Mouse (Mus musculus) lung, embryonic 14.5 days (tissue): ENCODE measurements around the gene Synj2. TPM values are rescaled to one million over a fixed set of nuclear protein-coding genes. Genes with fewer than 3 reads are reported as not detected.

ENCODE experiments used
- ATAC-seq: fragments of 200-750 bp; cut with Nextera tagmentation; 2 replicates; pipeline ENCODE4 v1.8.0; 2017; ENCODE audit warnings: mild to moderate bottlenecking, moderate TSS enrichment, moderate library complexity; ENCODE audit not compliant: insufficient read depth
- DNase-seq: peaks from one replicate; pipeline ENCODE4 v3.0.0-alpha.2; 2015
- H3K27ac ChIP-seq: fragments of 300-500 bp; sonication (generic); 2 replicates; pipeline ENCODE4 v1.5.1; 2014; ENCODE audit warnings: low read depth, mild to moderate bottlenecking, moderate library complexity
- H3K27me3 ChIP-seq: fragments of 300-500 bp; sonication (generic); 2 replicates; pipeline ENCODE4 v1.6.1; 2014; ENCODE audit warnings: low read length, control low read depth; ENCODE audit not compliant: insufficient read depth
- H3K36me3 ChIP-seq: fragments of 300-500 bp; sonication (generic); 2 replicates; pipeline ENCODE4 v1.6.1; 2014; ENCODE audit warnings: control low read depth; ENCODE audit not compliant: insufficient read depth
- H3K4me1 ChIP-seq: fragments of 300-500 bp; sonication (generic); 2 replicates; pipeline ENCODE4 v1.6.1; 2014; ENCODE audit warnings: antibody characterized with exemption, control low read depth; ENCODE audit not compliant: insufficient read depth
- H3K4me2 ChIP-seq: fragments of 300-500 bp; sonication (generic); 2 replicates; pipeline ENCODE4 v1.6.1; 2014; ENCODE audit warnings: mild to moderate bottlenecking
- H3K4me3 ChIP-seq: fragments of 300-500 bp; sonication (generic); 2 replicates; pipeline ENCODE4 v1.5.1; 2014; ENCODE audit warnings: low read depth, low read length
- H3K9ac ChIP-seq: fragments of 300-500 bp; sonication (generic); 2 replicates; pipeline ENCODE4 v1.6.1; 2014
- H3K9me3 ChIP-seq: fragments of 300-500 bp; sonication (generic); 2 replicates; pipeline ENCODE4 v1.6.1; 2016; ENCODE audit warnings: low read depth, low read length, control low read depth
- CTCF ChIP-seq: IDR thresholded peaks from 2 replicates; pipeline ENCODE4 v1.5.1; 2016; ENCODE audit warnings: antibody characterized with exemption, low read depth
- WGBS: fragments of 180-500 bp; shearing (Covaris S2); extraction: QIAGEN DNeasy Blood & Tissue Kit; methylation state at CpG from one replicate; pipeline ENCODE4 v1.1.7; 2014; 5-methylcytosine and 5-hydroxymethylcytosine counted together
- polyA plus RNA-seq: library from polyadenylated mRNA; unstranded; fragments of >200 nt; fragmentation: Nextera tagmentation; extraction: Ambion mirVana; gene quantifications from 2 replicates; pipeline ENCODE4 v1.2.1, GENCODE M21; 2014

Synj2 gene
- polyA plus RNA-seq, 1 experiment from 2014 or later = 3.6 TPM

DNA sequence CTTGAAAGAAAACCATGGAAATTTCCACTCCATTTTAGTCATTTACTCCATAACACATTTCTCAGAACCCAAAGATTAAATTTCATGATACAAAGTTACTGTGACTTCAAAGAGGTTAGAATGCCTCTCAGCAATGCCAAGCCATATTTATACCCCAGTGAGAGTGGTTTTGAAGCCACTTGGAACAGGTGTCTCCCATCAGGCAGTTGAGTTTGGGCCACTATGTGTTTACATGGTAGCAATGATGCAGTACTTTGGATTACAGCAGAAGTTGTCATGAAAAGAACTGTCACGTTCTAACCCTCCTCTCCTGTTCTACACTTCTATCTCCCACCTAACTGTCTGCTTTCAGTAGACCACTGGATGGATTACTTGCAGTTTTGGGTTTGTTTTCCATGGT is 2.0 kb downstream of the Synj2 start:
- H3K4me3 ChIP-seq = no peak overlapping the region
- peak overlapping the region; percentile 82 for H3K4me2 ChIP-seq
- no peaks in the 10 kb centered on the region for H3K36me3 ChIP-seq
- H3K27ac ChIP-seq = no peak overlapping the region
- 0 out of 2 replicates have a peak, but pooled peaks cover 3% of the 10 kb centered on the region for H3K27me3 ChIP-seq
- no peaks in the 10 kb centered on the region for H3K9me3 ChIP-seq
- 38% methylated on average over 1 of the region's 1 CpGs for WGBS
- no peak overlapping the region for H3K9ac ChIP-seq
- H3K4me1 ChIP-seq = 0 out of 2 replicates have a peak, but pooled peaks cover 5% of the 10 kb centered on the region
- DNase-seq = no peak
- TF ChIP-seq CTCF = no peak
- ATAC-seq = no peak

GRCm38 (mm10) chr17:5947039-5947438 is 6.0 kb downstream of the Synj2 start:
- no peak overlapping the region for H3K4me3 ChIP-seq
- 0 out of 2 replicates have a peak, but pooled peaks cover 5% of the 10 kb centered on the region for H3K4me1 ChIP-seq
- no peak for DNase-seq
- no peak overlapping the region for H3K27ac ChIP-seq
- no peak overlapping the region for H3K4me2 ChIP-seq
- TF ChIP-seq CTCF = no peak
- no peaks in the 10 kb centered on the region for H3K9me3 ChIP-seq
- no peaks in the 10 kb centered on the region for H3K27me3 ChIP-seq
- WGBS = 56% methylated on average over 3 of the region's 3 CpGs
- no peak for ATAC-seq
- H3K36me3 ChIP-seq = no peaks in the 10 kb centered on the region
- no peak overlapping the region for H3K9ac ChIP-seq

- Histone ChIP-seq H3K4me3 (no peak overlapping the region), H3K36me3 (no peaks in the 10 kb centered on the region), H3K9me3 (no peaks in the 10 kb centered on the region), H3K4me2 (no peak overlapping the region), H3K27ac (no peak overlapping the region), H3K9ac (no peak overlapping the region), H3K27me3 (no peaks in the 10 kb centered on the region), H3K4me1 (no peaks in the 10 kb centered on the region)
- WGBS = 68% methylated on average over 4 of the region's 4 CpGs
- DNase-seq (no peak), ATAC-seq (no peak)
- no peak for TF ChIP-seq CTCF
Measured at GRCm38 (mm10) chr17:5952455-5952854, 11.4 kb downstream of the Synj2 start.

- H3K9ac ChIP-seq = no peak overlapping the region
- H3K4me3 ChIP-seq = no peak overlapping the region
- no peaks in the 10 kb centered on the region for H3K27me3 ChIP-seq
- no peaks in the 10 kb centered on the region for H3K36me3 ChIP-seq
- H3K4me1 ChIP-seq = peaks cover 16% of the 10 kb centered on the region
- 92% methylated on average over 2 of the region's 2 CpGs for WGBS
- no peak for DNase-seq
- no peak for TF ChIP-seq CTCF
- H3K9me3 ChIP-seq = no peaks in the 10 kb centered on the region
- ATAC-seq = no peak
- no peak overlapping the region for H3K4me2 ChIP-seq
- no peak overlapping the region for H3K27ac ChIP-seq
Measured at GRCm38 (mm10) chr17:5956350-5957000, 15.4 kb downstream of the Synj2 start.

GRCm38 (mm10) chr17:5957097-5957496 is 16.0 kb downstream of the Synj2 start:
- Histone ChIP-seq H3K4me3 (no peak overlapping the region), H3K4me2 (no peak overlapping the region), H3K36me3 (no peaks in the 10 kb centered on the region), H3K4me1 (peaks cover 16% of the 10 kb centered on the region), H3K27me3 (no peaks in the 10 kb centered on the region), H3K27ac (no peak overlapping the region), H3K9ac (no peak overlapping the region), H3K9me3 (no peaks in the 10 kb centered on the region)
- ATAC-seq = no peak
- DNase-seq = no peak
- no peak for TF ChIP-seq CTCF
- WGBS = 54% methylated on average over 3 of the region's 3 CpGs

DNA sequence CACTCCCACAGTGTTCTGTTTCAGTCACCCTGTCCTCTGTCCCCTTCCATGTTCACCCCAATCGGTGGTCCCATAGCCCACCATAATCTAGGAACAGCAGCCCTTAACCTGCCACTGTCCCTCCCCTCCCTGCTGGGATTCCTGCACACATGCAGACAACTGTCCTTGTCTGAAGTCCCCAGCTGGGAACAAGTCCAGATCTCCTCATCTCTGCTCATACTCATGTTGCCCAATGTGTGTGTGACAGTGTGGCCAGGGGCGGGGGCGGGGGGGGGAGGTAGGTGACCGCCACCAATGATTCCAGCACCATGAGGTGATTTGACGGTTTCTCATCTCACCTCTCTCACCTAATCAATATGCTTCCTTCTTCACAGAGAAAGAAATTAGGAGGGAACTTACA is 17.1 kb downstream of the Synj2 start:
- Histone ChIP-seq H3K4me2 (no peak overlapping the region), H3K9ac (no peak overlapping the region), H3K27ac (no peak overlapping the region), H3K27me3 (no peaks in the 10 kb centered on the region), H3K4me1 (peaks cover 16% of the 10 kb centered on the region), H3K36me3 (no peaks in the 10 kb centered on the region), H3K4me3 (no peak overlapping the region), H3K9me3 (no peaks in the 10 kb centered on the region)
- DNase-seq (no peak), ATAC-seq (no peak)
- 86% methylated on average over 5 of the region's 5 CpGs for WGBS
- no peak for TF ChIP-seq CTCF

DNA sequence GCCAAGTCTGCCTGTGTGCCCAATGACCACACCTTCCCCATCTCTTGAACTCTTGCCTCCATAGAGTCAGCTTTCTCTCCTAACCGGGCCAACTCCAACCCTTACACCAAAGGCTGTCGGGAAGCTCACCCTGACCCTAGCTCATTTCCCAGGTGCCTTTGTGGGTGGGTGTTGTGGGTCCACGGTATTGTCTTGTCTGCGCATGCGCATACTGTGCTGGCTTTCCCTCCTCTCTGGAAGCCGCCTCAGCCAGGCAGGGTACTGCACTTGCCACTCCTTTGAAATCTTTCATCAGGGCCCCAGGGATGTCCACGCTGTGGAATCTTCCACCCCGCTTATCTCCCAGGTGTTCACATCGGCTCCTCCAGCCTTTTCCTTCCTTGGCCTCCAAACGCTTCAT is 17.6 kb downstream of the Synj2 start:
- 72% methylated on average over 10 of the region's 10 CpGs for WGBS
- DNase-seq = no peak
- Histone ChIP-seq H3K27me3 (no peaks in the 10 kb centered on the region), H3K27ac (peak overlapping the region; percentile 80; the same call in 1 of the 2 replicates), H3K4me1 (peaks cover 16% of the 10 kb centered on the region), H3K4me2 (peak overlapping the region; percentile 39; the same call in 1 of the 2 replicates), H3K9me3 (no peaks in the 10 kb centered on the region), H3K4me3 (no peak overlapping the region), H3K9ac (no peak overlapping the region), H3K36me3 (no peaks in the 10 kb centered on the region)
- no peak for TF ChIP-seq CTCF
- no peak for ATAC-seq

DNA sequence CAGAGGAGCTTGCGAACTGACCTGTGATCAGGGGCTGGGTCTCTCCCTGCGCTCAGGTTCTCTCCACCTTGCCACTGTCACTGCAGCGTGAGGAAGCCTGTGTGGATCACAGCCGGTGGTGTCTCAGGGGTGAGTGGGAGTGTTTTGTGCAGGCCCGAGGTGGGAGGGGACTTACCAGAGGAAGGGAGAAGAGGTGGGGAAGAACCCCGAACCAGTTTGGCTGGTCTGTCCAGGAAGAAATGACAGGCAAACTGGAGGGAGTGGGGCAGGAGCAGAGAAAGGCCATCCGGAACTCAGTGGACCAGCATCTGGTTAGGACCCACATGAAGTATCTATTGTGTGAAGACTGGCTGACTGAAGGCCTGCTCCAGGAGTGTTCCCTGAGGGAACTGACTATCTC is 18.0 kb downstream of the Synj2 start:
- H3K9ac ChIP-seq = no peak overlapping the region
- no peaks in the 10 kb centered on the region for H3K36me3 ChIP-seq
- 52% methylated on average over 7 of the region's 7 CpGs for WGBS
- H3K27ac ChIP-seq = peak overlapping the region; percentile 80; the same call in 1 of the 2 replicates
- ATAC-seq = peak; percentile 65; the same call in 1 of the 2 replicates
- no peaks in the 10 kb centered on the region for H3K9me3 ChIP-seq
- H3K4me3 ChIP-seq = no peak overlapping the region
- peaks cover 16% of the 10 kb centered on the region for H3K4me1 ChIP-seq
- peak overlapping the region; percentile 39 for H3K4me2 ChIP-seq
- H3K27me3 ChIP-seq = no peaks in the 10 kb centered on the region
- DNase-seq = peak; percentile 40
- TF ChIP-seq CTCF = no peak
